Mouse (Mus musculus) c-Kit-negative CD71-positive TER-119-positive erythroid progenitor cells, embryonic 14.5 days (primary cell): ENCODE data around the gene Erp29.
A peak's percentile ranks its signal among the peaks of the same experiment; 100 is the strongest.

ENCODE experiments used
- DNase-seq: peaks from one replicate; pipeline ENCODE4 v3.0.0-alpha.2; 2013; ENCODE audit warnings: low read depth, low spot score

The Erp29 gene

DNA sequence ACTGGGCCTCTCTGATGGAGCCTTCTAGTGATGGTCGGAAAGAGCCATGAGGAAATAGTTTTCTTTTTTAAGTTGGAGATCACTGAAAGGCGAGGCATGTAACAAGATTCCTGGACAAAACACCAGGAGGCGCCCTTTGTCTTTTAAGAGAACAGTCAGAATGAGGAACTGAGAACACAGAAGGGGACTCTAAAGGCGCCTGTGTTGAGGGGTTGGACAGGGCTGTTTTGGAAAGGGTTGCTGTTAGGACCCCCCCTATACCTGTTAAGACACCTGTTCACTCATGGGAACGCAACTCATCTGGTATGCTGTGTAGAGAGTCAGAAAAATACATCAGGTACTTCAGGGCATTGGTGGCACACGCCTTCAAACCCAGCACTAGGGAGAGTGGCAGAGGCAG is 2.3 kb downstream of the Erp29 start:
- DNase-seq, result peak; percentile 40

DNA sequence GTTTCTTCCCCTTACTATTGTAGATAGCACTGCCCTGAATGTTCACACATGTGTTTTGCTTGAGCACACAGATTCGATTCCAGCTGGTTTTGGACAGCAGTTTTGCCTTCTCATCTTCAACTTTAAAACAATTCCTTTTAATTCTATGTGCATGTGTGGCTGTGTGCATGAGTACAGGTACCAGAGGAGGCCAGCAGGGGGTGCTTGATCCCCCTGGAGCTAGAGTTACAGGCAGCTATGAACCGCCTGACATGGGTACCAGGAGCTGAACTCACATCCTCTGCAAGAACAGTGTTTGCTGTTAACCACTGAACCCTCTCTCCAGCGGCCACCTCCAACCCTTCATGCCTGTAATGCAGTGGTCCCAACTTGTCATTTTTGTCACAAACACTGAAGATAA is 3.9 kb downstream of the Erp29 start:
- no peak for DNase-seq

DNA sequence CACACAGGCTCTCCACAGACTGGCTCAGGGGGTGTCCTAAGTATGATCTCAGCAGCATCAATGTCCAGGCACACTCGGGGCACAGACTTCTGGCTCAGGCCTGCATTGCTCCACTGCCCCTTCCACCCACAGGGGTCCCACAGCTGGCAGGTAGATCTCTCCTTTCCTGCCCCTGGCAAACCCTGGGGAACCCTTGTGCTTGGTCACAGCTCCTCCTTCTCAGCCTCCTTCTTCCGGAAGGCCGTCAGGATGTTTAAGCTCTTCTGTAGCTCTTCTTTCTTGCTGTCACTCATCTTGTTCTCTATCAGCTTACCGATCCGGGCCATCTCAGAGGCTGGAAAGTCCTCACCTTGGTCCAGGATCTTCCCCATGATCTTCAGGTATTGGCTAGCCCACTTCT is 7.4 kb downstream of the Erp29 start:
- DNase-seq, result no peak

GRCm38 (mm10) chr5:121443548-121443947 is 8.8 kb downstream of the Erp29 start:
- DNase-seq, result peak; percentile 47

DNA sequence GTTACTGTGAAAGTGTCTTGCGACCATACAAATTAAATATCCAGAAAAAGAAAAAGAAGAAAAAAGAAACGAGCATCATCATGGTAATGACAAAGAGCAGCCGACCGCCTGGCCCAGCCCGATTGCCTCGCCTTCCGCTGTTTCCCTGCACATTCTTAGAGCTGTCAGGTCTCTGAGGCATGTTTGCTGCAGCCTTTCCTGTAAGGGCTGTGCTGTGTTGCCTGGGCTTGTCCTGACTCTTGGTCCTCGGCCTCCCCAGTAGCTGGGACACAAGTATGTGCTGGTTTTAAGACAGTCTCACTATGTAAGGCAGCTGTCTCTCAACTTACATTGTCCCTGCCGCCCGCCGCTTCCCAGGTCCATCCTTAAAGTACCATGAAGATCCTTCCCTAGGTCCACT is 13.6 kb downstream of the Erp29 start:
- no peak for DNase-seq

DNA sequence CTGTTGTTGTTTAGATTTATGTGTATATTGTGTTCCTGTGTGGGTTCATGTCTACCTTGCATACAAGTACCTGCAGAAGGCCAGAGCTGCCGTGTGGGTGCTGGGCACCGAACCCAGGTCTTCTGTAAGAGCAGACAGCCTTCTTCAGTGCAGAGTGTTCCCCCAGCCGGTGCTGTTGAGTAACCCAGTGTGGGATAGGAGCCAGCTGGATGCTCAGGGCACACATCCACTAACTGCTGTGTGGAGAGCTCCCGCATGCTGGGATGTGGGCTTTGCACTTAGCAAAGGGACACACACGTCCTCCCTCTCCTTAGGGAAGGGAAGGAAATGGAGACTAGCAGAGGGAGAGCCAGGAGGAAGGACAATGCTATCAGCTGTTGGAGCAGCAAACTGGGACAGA is 14.2 kb downstream of the Erp29 start:
- no peak for DNase-seq

GRCm38 (mm10) chr5:121428954-121429353 is 23.4 kb downstream of the Erp29 start:
- no peak for DNase-seq

DNA sequence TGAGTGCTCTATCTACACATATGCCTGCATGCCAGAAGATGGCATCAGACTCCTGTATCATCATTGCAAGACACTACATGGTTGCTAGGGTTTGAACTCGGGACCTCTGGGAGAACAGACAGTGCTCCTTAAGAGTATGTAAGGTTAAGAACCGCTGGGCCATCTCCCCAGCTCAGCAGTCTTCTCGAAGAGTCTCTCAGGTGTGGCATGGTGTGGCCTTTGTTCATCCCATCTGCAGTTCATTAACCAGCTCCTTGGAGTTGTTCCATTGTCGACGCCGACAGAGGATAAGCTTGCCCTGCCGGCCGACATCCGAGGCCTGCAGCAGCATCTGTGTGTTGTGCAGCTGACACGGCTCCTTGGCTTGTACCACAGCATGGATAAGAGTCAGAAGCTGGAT is 29.0 kb downstream of the Erp29 start:
- no peak for DNase-seq

DNA sequence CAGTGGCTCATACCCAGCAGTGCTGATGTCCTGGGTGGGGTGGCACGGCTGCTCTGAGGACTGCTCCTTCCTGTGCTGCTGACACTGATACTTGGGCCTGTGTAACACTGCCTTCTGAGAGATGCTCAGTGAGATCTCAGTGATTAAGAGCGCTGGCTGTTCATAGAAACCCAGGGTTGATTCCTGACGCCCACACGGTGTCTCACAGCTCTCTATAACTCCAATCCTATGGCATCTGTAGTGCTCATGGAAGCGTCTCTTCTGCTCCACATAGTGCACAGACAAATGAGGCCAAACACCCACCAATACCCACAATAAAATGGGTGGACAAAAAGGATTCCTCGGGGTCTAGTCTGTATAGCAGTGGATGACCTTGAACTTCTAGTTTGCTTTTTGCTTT is 29.5 kb downstream of the Erp29 start:
- DNase-seq, result no peak

- no peak for DNase-seq
These were observed 31.6 kb downstream of the Erp29 start for GRCm38 (mm10) chr5:121420721-121421120.

- no peak for DNase-seq
These were observed 41.3 kb downstream of the Erp29 start for GRCm38 (mm10) chr5:121410975-121411374.

DNA sequence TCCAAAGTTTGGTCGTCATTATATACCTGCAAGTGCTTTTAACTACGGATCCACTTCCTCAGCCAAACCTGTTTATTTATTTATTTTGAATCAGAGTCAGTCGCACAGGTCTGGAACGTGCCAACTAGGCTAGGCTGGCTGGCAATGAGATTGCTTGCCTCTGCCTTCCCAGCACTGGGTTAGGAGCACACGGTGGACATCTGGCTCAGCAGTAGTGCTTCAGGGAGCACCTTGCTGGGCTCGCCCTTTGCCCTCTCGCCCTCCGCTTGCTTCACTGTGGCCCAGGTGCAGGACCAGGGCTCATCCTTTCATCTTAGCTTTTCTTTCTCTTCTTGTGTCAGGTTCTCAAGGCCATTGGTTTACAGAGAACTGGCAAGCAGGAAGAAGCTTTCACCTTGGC is 44.5 kb downstream of the Erp29 start:
- no peak for DNase-seq

DNA sequence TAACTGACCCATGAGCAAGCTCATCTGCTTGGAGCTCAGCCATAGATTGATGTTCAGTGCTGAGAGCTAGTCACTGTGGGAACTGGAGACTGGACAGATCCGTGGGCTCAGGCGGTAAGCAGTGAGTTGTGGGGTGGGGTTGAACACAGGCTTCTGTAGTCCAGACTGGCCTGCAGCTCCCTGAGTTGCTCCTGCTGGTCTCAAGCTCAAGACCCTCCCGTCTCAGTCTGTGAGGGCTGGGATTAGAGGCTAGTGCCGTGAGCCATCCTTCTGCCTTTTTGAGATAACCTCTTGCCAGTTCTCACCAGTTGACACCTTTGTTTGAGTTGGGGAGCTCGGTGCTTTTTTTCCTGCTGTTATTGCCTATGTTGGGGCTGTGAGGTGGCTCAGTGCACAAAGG is 51.5 kb downstream of the Erp29 start:
- no peak for DNase-seq

DNA sequence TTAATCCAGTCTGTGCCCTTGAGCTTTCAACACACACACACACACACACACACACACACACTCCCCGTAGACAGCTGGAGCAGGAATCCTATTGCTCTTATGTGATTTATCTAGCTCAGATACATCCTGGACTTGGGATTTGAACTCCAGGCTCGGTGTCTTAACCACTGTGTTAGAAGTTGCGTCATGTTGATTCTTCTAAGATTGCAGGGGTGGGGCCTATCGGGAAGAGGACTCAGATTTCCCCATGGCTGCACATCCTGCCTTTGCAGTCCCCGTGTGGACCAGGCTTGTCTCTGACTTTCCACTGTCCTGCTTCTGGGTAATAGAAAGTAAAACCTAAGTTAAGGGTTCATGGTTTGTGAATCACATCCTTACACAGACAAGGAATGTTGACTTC is 52.2 kb downstream of the Erp29 start:
- no peak for DNase-seq

GRCm38 (mm10) chr5:121399540-121399939 is 52.8 kb downstream of the Erp29 start:
- DNase-seq, result no peak

DNA sequence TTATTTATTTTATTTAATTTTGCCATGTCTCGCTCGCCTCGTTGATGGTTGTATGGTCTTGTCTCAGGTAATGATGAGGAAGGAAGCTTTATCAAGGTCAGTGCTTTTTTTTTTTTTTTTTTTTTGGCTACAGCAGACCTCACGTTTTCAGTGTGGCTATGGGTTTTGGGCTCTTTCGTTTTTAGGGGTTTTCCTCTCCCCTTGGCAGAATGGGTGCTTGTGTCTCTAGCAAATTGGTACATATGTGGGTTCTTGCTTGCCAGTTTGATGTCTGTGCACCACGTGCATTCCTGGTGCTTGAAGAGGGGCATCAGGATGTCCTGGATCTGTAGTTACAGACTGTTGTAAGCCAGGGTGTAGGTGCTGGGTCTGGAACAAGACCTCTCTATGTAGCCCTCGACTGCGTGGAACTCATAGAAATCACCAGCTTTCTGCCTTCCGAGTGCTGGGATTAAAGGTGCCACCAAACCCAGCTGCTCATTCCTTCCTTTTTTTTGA is 53.3 kb downstream of the Erp29 start:
- DNase-seq, result no peak

- DNase-seq, result no peak
These were observed 54.0 kb downstream of the Erp29 start for GRCm38 (mm10) chr5:121398146-121398964.

- DNase-seq, result peak; percentile 91
These were observed 54.8 kb downstream of the Erp29 start, which contains the start of gene Naa25 for GRCm38 (mm10) chr5:121397187-121398145. Gene Naa25, plus strand, starts transcription at chr5:121397936.

- DNase-seq, result no peak
These were observed 56.7 kb downstream of the Erp29 start for GRCm38 (mm10) chr5:121395621-121396020.

GRCm38 (mm10) chr5:121393402-121393801 is 58.9 kb downstream of the Erp29 start:
- no peak for DNase-seq

DNA sequence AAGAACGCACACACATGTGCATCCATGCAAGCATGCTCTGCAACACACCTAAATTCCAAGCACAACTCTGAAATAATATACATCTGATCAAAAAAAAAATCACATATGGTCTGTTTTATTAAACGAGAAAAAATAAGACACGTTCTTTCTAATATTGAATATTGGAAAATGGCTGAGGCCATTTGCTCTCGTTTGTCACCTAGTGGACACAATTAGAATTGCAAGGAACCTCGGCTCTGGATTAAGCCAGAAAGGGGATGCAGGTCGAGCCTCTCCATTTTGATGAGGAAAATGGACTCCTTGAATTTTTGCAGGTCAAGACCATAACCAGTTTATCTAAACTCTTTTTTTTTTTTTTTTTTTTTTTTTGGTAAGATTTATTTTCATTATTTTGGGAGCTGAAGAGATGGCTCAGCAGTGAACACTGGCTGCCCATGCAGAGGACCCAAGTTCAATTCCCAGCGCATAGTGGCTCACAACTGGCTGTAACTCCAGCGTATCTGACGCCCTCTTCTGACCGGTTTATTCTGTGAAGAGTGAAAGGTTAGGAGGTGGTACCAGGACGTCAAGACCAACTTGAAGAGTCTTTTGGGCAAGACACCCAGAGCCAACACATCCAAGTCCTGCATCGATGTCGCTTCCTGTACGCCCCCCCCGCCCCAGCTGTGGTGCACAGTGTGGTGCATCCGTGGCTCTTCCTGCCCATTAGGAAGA is 59.5 kb downstream of the Erp29 start:
- peak; percentile 48 for DNase-seq

DNA sequence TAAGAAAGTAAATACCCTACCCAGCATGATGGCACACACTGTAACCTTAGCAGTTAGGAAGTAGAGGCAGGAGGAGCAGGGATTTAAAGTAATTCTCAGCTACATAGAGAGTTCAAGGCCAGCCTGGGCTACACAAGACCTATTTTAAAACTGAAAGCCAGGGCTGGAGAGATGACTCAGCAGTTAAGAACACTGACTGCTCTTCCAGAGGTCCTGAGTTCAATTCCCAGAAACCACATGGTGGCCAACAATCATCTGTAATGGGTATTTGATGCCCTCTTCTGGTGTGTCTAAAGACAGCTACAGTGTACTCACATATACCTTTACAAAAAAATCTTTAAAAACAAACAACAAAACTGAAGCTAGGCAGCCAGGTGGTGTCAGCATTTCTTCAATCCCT is 62.6 kb downstream of the Erp29 start:
- no peak for DNase-seq
